Mouse (Mus musculus) layer of hippocampus, adult 18-20 months (tissue): ENCODE measurements at regions not wholly inside any gene's neighbourhood (a gene's known extent, or its start where the extent isn't known, plus 50 kb on each side); places are given as distances from the start of the nearest gene placed in this dataset.
A peak's percentile ranks its signal among the peaks of the same experiment; 100 is the strongest.
"Not testable (repeated sequence)": the region's sequence is repeated elsewhere in the genome, so short reads cannot be mapped to it uniquely, and the experiment has no call there.

Experiments used
- DNase-seq, 2 experiments: peaks; one replicate each; pipeline ENCODE4 v3.0.0; 2022; ENCODE audit warnings: low spot score in 2 of 2

- DNase-seq: no peak
Observed at GRCm38 (mm10) chr19:35034408-35034807, 112.2 kb downstream of the Kif20b start.

GRCm38 (mm10) chr19:35045576-35045975 lies 123.4 kb downstream of the Kif20b start:
- no peak for DNase-seq

GRCm38 (mm10) chr19:35066352-35066935 lies 144.3 kb downstream of the Kif20b start:
- no peak for DNase-seq

DNA sequence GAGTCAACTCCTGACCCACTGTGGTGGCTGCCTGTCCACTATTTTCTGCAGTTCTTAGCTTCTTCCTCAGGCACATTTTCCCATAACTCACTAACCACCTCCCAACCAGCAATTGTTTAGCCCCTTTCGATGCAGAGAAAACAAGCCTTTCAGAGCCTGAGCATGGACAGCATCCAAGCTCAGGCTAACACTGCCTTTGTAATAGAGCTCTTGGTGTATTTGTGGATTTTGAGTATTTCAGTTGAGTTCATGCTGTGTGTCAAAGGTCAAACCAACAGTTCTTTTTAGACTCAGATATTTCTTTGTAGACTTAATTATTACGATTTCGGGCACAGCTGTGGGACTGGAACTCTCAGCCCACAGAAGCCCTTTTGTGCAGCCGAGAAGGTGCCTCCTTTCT lies 159.0 kb downstream of the Kif20b start:
- DNase-seq: no peak

DNA sequence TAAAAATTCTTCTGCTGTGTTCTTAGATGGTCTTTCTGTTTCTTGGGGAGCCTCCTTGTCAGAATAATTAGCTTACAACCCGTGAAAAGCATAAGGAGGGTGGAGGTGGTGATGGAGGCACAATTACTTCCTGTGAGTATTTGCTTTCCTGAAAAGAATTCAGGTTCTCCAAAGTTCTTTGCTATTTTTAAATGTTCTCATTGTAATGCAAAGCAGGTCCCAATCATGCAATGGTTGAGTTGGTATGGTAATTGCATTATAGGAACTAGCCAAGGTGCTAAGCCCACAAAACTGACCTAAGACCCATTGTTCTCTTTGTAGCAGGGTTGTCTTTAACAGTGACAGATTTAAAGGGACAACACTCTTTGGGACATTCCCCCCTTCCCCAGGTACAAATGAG lies 179.1 kb downstream of the Kif20b start:
- no peak for DNase-seq

- no peak for DNase-seq
Observed at GRCm38 (mm10) chr19:35114313-35114712, 192.2 kb downstream of the Kif20b start.

DNA sequence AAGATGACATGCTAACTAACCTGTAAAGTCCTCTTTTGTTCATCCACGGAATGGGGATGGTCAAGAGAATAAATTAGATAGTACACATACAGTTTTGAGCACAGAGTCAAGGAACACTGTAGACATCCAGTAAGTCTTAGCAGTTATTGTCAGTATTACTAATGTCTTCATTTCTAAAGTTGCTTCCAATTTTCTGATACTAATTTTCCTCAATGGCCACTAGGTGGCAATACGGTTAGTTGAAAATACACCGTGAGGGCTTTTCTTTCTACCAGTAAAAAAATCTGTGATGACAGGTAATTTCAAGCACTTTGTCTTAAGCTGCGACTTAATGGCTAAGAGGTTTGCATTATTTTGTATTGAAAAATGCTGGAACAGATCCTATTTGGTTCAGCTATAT lies 203.1 kb downstream of the Kif20b start:
- no peak for DNase-seq

- DNase-seq: peak in 1 of 2 experiments; percentile 9
Observed at GRCm38 (mm10) chr19:35126594-35127051, 204.5 kb downstream of the Kif20b start.

- no peak for DNase-seq
Observed at GRCm38 (mm10) chr19:35128104-35128503, 205.9 kb downstream of the Kif20b start.

GRCm38 (mm10) chr19:35143131-35143530 lies 221.0 kb downstream of the Kif20b start:
- no peak for DNase-seq

GRCm38 (mm10) chr19:35143781-35144180 lies 221.6 kb downstream of the Kif20b start:
- DNase-seq: no peak

GRCm38 (mm10) chr19:35149476-35149875 lies 227.3 kb downstream of the Kif20b start:
- not testable (repeated sequence) for DNase-seq

- no peak for DNase-seq
Observed at GRCm38 (mm10) chr19:35150780-35151725, 228.9 kb downstream of the Kif20b start.

DNA sequence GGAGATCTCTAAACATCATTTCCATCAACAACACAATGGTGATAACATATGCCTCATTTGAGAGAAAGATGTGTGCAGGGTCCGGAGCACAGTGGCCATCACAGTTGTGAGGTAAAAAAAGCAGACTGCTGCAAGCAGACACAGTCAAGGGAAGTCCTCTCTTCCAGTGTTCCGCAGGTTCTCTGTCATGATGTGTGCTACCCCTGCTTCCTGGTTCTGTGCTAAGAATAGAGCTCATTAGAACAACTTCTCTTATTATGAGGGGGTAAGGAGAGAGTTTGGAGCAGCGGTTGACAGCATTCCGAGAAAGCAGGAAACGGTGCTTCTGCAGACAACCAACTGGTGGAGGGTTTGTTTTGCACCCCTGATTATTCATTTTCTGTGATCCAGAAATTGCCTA lies 229.7 kb downstream of the Kif20b start:
- DNase-seq: no peak

DNA sequence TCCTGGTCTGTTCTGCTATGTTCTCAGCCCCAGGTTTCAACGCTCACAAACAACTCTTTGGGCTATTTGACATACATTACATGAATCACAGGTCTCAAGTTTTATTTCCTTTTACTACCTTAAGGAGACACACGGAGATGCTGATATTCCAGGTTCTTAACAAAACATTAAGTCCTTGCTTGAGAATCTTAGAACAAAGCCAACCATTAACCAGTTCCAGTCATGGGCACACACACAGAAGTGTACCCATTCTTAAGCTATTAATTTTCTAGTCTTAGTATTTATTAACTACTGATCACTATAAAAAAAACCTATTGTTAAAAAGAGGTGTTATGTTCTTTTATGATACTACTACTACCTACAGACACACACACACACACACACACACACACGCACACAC lies 235.7 kb downstream of the Kif20b start:
- DNase-seq: no peak

GRCm38 (mm10) chr19:35164727-35165126 lies 242.6 kb downstream of the Kif20b start:
- no peak for DNase-seq

DNA sequence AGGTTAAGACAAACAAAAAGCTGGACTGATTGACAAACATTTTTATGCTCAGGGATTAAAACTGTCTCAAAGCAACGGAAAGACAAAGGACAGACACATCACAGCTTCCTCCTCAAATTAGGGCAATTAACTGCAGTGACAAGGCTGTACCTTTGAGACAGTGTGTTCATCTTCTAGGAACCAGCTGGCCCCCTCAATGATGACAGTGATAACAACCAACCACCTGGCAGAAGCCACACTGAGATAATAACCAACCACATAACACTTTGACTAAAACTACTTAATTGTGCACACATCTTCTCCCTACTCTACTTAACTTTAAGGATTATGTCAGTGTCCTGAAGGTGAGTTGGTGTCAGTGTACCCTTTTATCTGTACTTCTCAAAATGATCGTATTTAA lies 248.4 kb downstream of the Kif20b start:
- DNase-seq: no peak

DNA sequence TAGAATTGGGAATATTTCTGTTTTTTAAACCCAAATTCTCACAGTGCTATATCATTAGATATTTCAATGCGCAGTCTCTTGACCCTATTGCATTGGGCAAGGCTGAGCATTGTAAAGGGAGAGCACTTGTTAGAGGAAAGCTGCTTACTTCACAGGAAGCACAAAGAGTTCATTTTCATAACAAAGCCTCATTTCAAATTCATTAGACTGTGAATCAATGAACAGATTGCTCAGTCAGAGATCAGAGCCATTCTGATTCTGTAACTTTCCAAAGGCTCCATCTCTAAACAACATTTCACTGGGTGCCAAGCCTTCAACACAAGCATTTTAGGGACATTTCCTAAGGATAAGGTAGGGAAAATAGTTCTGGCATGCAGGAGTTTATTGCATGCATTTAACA lies 257.9 kb downstream of the Kif20b start:
- DNase-seq: no peak

DNA sequence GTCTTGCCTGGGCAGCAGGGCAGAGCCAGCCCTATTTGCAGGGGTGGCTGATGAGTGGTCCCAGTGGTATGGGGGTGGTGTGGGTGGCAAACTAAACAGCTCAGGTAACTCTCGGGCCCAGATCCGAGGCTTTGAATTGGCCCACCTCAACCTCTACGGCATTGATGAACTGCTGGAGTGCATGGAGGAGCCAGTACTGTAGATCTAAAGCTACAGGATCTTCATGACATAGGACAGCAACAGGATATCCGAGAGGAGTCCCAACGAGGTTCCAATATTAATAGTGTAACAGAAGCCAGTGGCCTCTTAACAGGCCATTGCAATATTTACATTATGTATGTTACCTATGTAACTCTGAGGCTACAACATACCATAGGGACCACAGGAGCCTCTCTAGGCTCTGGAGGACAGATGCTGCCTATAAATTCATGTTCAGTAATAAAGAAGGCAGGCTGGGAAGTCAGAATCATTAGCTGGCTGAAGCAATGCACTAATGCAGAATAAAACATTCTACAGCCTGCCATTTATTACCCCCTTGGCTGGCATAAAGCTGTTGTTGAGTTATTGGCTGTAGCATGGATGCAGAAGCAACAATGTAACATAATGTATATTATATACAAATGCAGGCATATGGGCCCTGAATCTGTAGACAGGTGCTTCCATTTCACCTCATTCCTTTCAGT lies 283.5 kb downstream of the Kif20b start:
- DNase-seq: no peak

DNA sequence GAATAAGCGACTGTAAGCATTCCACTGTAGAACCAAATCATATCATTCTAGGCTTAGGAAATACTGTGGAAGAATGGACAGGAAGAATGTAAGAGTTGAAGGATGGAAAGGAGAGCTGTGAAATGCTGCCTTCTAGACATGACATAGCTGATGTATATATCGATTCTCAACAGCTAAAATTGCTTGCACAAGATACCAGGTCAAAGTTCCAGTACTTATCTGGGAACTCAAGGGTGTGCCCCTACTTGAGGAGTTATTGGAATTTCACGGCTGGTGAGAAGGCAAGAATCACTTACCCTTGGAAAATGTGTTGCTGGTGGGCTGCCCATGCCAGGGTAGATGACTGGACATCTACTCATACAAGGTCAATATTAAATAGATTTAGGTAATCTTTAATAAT lies 322.0 kb downstream of the Kif20b start:
- no peak for DNase-seq

GRCm38 (mm10) chr19:35247531-35247930 lies 325.4 kb downstream of the Kif20b start:
- DNase-seq: no peak

DNA sequence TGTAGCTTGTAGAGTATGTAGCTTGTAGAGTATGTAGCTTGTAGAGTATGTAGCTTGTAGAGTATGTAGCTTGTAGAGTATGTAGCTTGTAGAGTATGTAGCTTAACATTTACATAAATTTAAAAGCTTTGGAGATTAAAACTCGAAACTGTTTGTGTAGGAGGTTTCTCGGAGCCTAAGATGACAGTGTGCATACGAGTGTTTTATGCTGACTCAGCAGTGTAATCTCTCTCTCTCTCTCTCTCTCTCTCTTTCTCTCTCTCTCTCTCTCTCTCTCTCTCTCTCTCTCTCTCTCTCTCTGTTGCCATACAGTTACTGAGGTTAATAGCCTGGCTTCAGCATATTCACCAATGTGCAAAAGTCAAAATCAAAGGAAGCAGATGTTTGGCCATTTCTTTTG lies 336.5 kb downstream of the Kif20b start:
- DNase-seq: not testable (repeated sequence)
